Mouse (Mus musculus) CH12.LX (cell line): ENCODE data around the gene Ezr. TPM values are rescaled to one million over a fixed set of nuclear protein-coding genes. Genes with fewer than 3 reads are reported as not detected.
A peak's percentile ranks its signal among the peaks of the same experiment; 100 is the strongest.

ENCODE experiments used
- DNase-seq: peaks from one replicate; pipeline ENCODE4 v3.0.0-alpha.2; 2013; ENCODE audit errors: extremely low read depth
- H3K27ac ChIP-seq: 2 replicates; pipeline ENCODE4 v1.5.1; 2012; ENCODE audit warnings: low read depth, mild to moderate bottlenecking, control low read depth, moderate library complexity; ENCODE audit not compliant: insufficient read depth
- H3K27me3 ChIP-seq: replicated peaks from 2 replicates; pipeline ENCODE3; 2012; ENCODE audit warnings: inconsistent platforms
- H3K36me3 ChIP-seq, 2 experiments: replicated peaks in 1 of 2; 2 replicates each; pipeline versions ENCODE3 to v1.6.1; 2012; ENCODE audit warnings: inconsistent platforms in 1 of 2, low read length in 1 of 2, mild to moderate bottlenecking in 1 of 2, mixed read lengths in 1 of 2, moderate library complexity in 1 of 2; ENCODE audit not compliant: control insufficient read depth in 1 of 2, insufficient read depth in 1 of 2
- H3K4me1 ChIP-seq, 2 experiments: 2 replicates each; pipeline ENCODE4 v1.6.1; 2012; ENCODE audit warnings: inconsistent platforms in 1 of 2, moderate library complexity in 1 of 2; ENCODE audit not compliant: insufficient read depth in 2 of 2, control insufficient read depth in 1 of 2
- H3K4me2 ChIP-seq: 2 replicates; pipeline ENCODE4 v1.6.1; 2012; ENCODE audit warnings: low read depth, mild to moderate bottlenecking, control low read depth; ENCODE audit not compliant: poor library complexity, insufficient read depth, severe bottlenecking
- H3K4me3 ChIP-seq, 3 experiments: fragments of 150-350 bp in 1 of 3; sonication (generic) in 1 of 3; replicated peaks in 1 of 3; 2 replicates each; pipeline versions ENCODE3 to v1.5.1; 2011 to 2012; ENCODE audit warnings: low read depth in 2 of 3, low read length in 2 of 3, mild to moderate bottlenecking in 2 of 3, moderate library complexity in 2 of 3, control low read depth in 1 of 3, improper control_type of control experiment in 1 of 3, inconsistent platforms in 1 of 3, mixed read lengths in 1 of 3; ENCODE audit not compliant: poor library complexity in 1 of 3
- H3K79me2 ChIP-seq: replicated peaks from 2 replicates; pipeline ENCODE4 v1.6.1; 2012; ENCODE audit warnings: mild to moderate bottlenecking, moderate library complexity; ENCODE audit not compliant: control insufficient read depth, poor library complexity, insufficient read depth, severe bottlenecking; ENCODE audit errors: extremely low read depth
- H3K9ac ChIP-seq: 2 replicates; pipeline ENCODE4 v1.6.1; 2012; ENCODE audit warnings: low read depth, mild to moderate bottlenecking, control low read depth, moderate library complexity; ENCODE audit not compliant: insufficient read depth
- H3K9me3 ChIP-seq: replicated peaks from 2 replicates; pipeline ENCODE3; 2012; ENCODE audit warnings: low read length, inconsistent platforms, mixed read lengths
- BHLHE40 ChIP-seq: IDR thresholded peaks from 2 replicates; pipeline ENCODE4 v1.6.1; 2011; ENCODE audit warnings: mild to moderate bottlenecking, low read depth, low read length, improper control_type of control experiment
- CHD1 ChIP-seq: IDR thresholded peaks from 2 replicates; pipeline ENCODE4 v1.6.1; 2012; ENCODE audit warnings: low read depth, low read length, improper control_type of control experiment, inconsistent platforms
- CTCF ChIP-seq, 2 experiments: IDR thresholded peaks in 1 of 2; conservative IDR thresholded peaks in 1 of 2; 2 replicates each; pipeline ENCODE4 v1.5.1; 2011 to 2012; ENCODE audit warnings: low read depth in 2 of 2, low read length in 2 of 2, improper control_type of control experiment in 1 of 2, inconsistent platforms in 1 of 2, mild to moderate bottlenecking in 1 of 2, moderate library complexity in 1 of 2
- ETS1 ChIP-seq: conservative IDR thresholded peaks from 2 replicates; pipeline ENCODE4 v1.6.1; 2012; ENCODE audit warnings: low read depth, mild to moderate bottlenecking, inconsistent platforms, low read length, improper control_type of control experiment, moderate library complexity
- IRF4 ChIP-seq: IDR thresholded peaks from 2 replicates; pipeline ENCODE4 v1.6.1; 2014; ENCODE audit warnings: low read depth, mild to moderate bottlenecking, inconsistent platforms, low read length, improper control_type of control experiment
- JUN ChIP-seq: IDR thresholded peaks from 2 replicates; pipeline ENCODE4 v1.6.1; 2011; ENCODE audit warnings: low read depth, mild to moderate bottlenecking, low read length, improper control_type of control experiment, moderate library complexity; ENCODE audit not compliant: insufficient read depth
- JUND ChIP-seq: conservative IDR thresholded peaks from 2 replicates; pipeline ENCODE4 v1.6.1; 2011; ENCODE audit warnings: low read depth, low read length, improper control_type of control experiment
- KAT2A ChIP-seq: IDR thresholded peaks from 2 replicates; pipeline ENCODE4 v1.6.1; 2012; ENCODE audit warnings: low read length, improper control_type of control experiment, inconsistent platforms; ENCODE audit not compliant: insufficient replicate concordance
- MAFK ChIP-seq: IDR thresholded peaks from 2 replicates; pipeline ENCODE4 v1.6.1; 2011; ENCODE audit warnings: low read length, improper control_type of control experiment; ENCODE audit not compliant: insufficient replicate concordance
- MAZ ChIP-seq: IDR thresholded peaks from 2 replicates; pipeline ENCODE4 v1.6.1; 2012; ENCODE audit warnings: low read depth, mild to moderate bottlenecking, inconsistent platforms, low read length, improper control_type of control experiment, moderate library complexity
- MYC ChIP-seq: IDR thresholded peaks from 2 replicates; pipeline ENCODE4 v1.6.1; 2011; ENCODE audit warnings: low read depth, mild to moderate bottlenecking, improper control_type of control experiment, low read length
- NRF1 ChIP-seq: IDR thresholded peaks from 2 replicates; pipeline ENCODE4 v1.6.1; 2014; ENCODE audit warnings: low read depth, mild to moderate bottlenecking, inconsistent platforms, low read length, improper control_type of control experiment, moderate library complexity
- PAX5 ChIP-seq: IDR thresholded peaks from 2 replicates; pipeline ENCODE4 v1.6.1; 2012; ENCODE audit warnings: low read length, inconsistent platforms, mixed read lengths
- RAD21 ChIP-seq: IDR thresholded peaks from 2 replicates; pipeline ENCODE4 v1.6.1; 2011; ENCODE audit warnings: low read depth, mild to moderate bottlenecking, low read length, improper control_type of control experiment, moderate library complexity
- RCOR1 ChIP-seq: conservative IDR thresholded peaks from 2 replicates; pipeline ENCODE4 v1.6.1; 2012; ENCODE audit warnings: low read depth, mild to moderate bottlenecking, inconsistent platforms, low read length, improper control_type of control experiment
- SIN3A ChIP-seq: IDR thresholded peaks from 2 replicates; pipeline ENCODE4 v1.6.1; 2012; ENCODE audit warnings: low read length, improper control_type of control experiment, inconsistent platforms
- TBP ChIP-seq: conservative IDR thresholded peaks from 2 replicates; pipeline ENCODE4 v1.6.1; 2011; ENCODE audit warnings: low read depth, low read length, improper control_type of control experiment
- TCF12 ChIP-seq: IDR thresholded peaks from 2 replicates; pipeline ENCODE4 v1.6.1; 2014; ENCODE audit warnings: low read depth, mild to moderate bottlenecking, inconsistent platforms, low read length, improper control_type of control experiment
- UBTF ChIP-seq: IDR thresholded peaks from 2 replicates; pipeline ENCODE4 v1.6.1; 2012; ENCODE audit warnings: low read depth, mild to moderate bottlenecking, inconsistent platforms, low read length, improper control_type of control experiment, moderate library complexity
- USF1 ChIP-seq: IDR thresholded peaks from 2 replicates; pipeline ENCODE4 v1.6.1; 2014; ENCODE audit warnings: low read depth, mild to moderate bottlenecking, inconsistent platforms, low read length, improper control_type of control experiment
- USF2 ChIP-seq: conservative IDR thresholded peaks from 2 replicates; pipeline ENCODE4 v1.6.1; 2011; ENCODE audit warnings: low read depth, low read length, improper control_type of control experiment
- ZMIZ1 ChIP-seq: IDR thresholded peaks from 2 replicates; pipeline ENCODE4 v1.6.1; 2012; ENCODE audit warnings: low read depth, mild to moderate bottlenecking, inconsistent platforms, low read length, improper control_type of control experiment
- ZNF384 ChIP-seq: IDR thresholded peaks from 2 replicates; pipeline ENCODE4 v1.6.1; 2012; ENCODE audit warnings: low read depth, low read length, improper control_type of control experiment, inconsistent platforms
- dilution Hi-C: fragments of 300-500 bp; cut with MboI; formaldehyde crosslinking; loops from 2 replicates; pipeline ENCODE4 v1.14.3; 2020; ENCODE audit warnings: low sequenced_read_pairs; ENCODE audit not compliant: extremely low pct_unique_long_range_greater_than_20kb, extremely low pct_ligation_motif_present
- in situ Hi-C: fragments of 300-500 bp; cut with MboI; formaldehyde crosslinking; loops from 3 replicates; pipeline ENCODE4 v1.14.3; 2019; ENCODE audit warnings: low sequenced_read_pairs, low pct_ligation_motif_present, low pct_unique_long_range_greater_than_20kb, mixed read lengths
- polyA plus RNA-seq: library from polyadenylated mRNA; unstranded; fragments of >175 nt; gene quantifications from 2 replicates; pipeline ENCODE4 v1.2.1, GENCODE M21; 2012; ENCODE audit warnings: low read depth; ENCODE audit not compliant: insufficient read length
- total RNA-seq, 2 experiments: library from RNA; depleted of rRNA; stranded (reverse); fragments of 300-350 nt in 1 of 2; fragments of >200 nt in 1 of 2; gene quantifications; 2 replicates each; pipeline ENCODE4 v1.2.3; 2012 to 2014

Ezr gene
- total and polyA plus RNA-seq, 3 experiments = 107 to 207 (median 123) TPM

DNA sequence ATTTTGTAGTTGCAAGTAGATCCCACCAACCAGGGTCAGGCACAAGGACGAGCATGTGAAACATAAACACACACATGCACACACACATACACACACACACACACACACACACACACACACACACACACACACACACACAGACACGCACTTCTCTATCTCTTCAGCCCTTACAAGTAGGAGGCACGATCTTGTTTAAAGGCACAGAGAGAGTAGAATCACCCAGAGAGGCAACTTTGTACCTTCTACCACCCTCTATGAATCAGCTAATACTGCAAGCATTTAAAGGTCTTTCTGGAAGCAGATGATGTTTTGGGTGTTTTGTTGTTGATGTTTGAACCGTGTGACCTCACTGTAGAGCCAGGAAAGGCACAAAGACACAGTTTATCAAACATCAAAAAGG is 6.9 kb downstream of the Ezr start:
- no peak overlapping the region for H3K4me3 ChIP-seq
- peaks cover 19 to 70% of the 10 kb centered on the region in 2 experiments for H3K4me1 ChIP-seq
- no peak overlapping the region for H3K27ac ChIP-seq
- H3K4me2 ChIP-seq = no peak overlapping the region
- H3K36me3 ChIP-seq = peaks cover 14 to 47% of the 10 kb centered on the region in 2 experiments
- in situ Hi-C loops (no loop called here), dilution Hi-C loops (no loop called here)
- no peak overlapping the region for H3K9ac ChIP-seq
- peaks cover 91% of the 10 kb centered on the region for H3K79me2 ChIP-seq
- no peak for DNase-seq
- no peaks in the 10 kb centered on the region for H3K27me3 ChIP-seq
- no peak for TF ChIP-seq JUND
- no peak for TF ChIP-seq BHLHE40
- TF ChIP-seq RCOR1 = no peak
- no peaks in the 10 kb centered on the region for H3K9me3 ChIP-seq

DNA sequence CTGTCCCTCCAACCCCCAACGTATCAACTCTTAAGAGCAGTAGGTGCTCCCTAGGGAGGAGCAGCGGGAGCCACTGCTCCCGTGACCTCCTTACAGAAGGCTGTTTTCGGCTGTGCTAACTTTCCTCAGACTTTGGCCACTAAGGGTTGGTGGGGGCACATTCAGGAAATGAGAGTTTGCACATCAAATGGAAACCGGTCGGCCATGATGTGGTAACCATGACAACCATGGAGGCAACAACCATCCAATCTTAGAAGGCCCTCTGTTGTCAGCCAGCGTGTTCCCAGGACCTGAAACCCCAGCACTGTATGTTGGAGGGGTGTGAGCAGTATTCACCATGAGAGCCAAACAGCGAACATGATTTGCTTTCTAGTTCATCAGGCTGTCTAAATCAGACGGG is 7.4 kb downstream of the Ezr start:
- Histone ChIP-seq H3K4me2 (no peak overlapping the region), H3K9me3 (no peaks in the 10 kb centered on the region), H3K4me3 (no peak overlapping the region), H3K36me3 (peaks cover 14 to 48% of the 10 kb centered on the region in 2 experiments), H3K4me1 (peaks cover 19 to 69% of the 10 kb centered on the region in 2 experiments), H3K27ac (no peak overlapping the region), H3K27me3 (no peaks in the 10 kb centered on the region), H3K9ac (no peak overlapping the region), H3K79me2 (peaks cover 89% of the 10 kb centered on the region)
- in situ Hi-C loops (no loop called here), dilution Hi-C loops (no loop called here)
- peak; percentile 64 for DNase-seq
- TF ChIP-seq UBTF = no peak
- TF ChIP-seq IRF4 = no peak
- no peak for TF ChIP-seq KAT2A
- no peak for TF ChIP-seq ZMIZ1
- no peak for TF ChIP-seq NRF1
- TF ChIP-seq CHD1 = no peak

DNA sequence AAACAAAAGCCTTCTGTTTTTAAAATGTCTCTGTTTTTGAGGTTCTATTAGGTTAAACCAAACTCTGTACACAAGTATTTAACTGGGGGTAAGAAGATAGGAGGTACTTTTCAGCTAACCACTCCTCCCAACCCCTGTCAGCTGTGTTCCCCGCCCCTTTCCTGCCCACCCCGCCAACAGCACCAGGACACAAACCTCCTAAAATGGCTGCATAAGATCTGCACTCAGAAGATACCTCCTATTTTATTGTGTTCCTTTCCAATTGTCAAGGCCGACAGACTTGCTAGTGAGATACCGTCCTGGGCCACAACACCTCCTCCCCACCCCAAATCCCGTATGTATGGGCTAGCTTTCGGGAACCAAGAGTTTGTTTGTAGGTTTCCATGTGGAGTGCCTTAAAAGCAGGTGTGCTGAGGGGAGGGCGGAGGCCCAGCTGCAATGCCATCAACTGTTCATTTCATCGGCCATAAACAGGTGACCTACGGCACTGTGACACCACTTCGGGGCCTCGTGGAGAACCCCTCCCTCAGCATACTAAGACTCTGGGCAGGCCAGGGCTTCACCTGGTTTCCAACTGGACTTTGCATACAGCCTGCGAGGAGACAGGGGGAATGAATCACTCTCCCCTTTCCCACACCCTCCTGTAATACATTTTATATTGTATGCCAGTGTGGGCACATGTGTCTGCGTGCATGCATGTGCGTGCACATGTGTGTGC is 9.2 kb downstream of the Ezr start:
- Histone ChIP-seq H3K4me3 (no peak overlapping the region), H3K4me1 (peaks cover 14 to 66% of the 10 kb centered on the region in 2 experiments), H3K4me2 (no peak overlapping the region), H3K9me3 (no peaks in the 10 kb centered on the region), H3K27me3 (no peaks in the 10 kb centered on the region)
- in situ Hi-C loops = no loop called here
- dilution Hi-C loops = no loop called here
- no peak for TF ChIP-seq IRF4
- no peak for TF ChIP-seq USF1
- no peak for TF ChIP-seq USF2
- no peak for TF ChIP-seq ZNF384
- TF ChIP-seq CTCF (conservative IDR thresholded peaks at IDR 0.05 in 1 of 2, IDR thresholded peaks at IDR 0.05 in 1 of 2; ENCODE audit: low read depth in 2 of 2, low read length in 2 of 2) = no peak
- no peak for TF ChIP-seq JUND
- TF ChIP-seq JUN = no peak
- no peak for TF ChIP-seq ETS1
- no peak for TF ChIP-seq RAD21
- no peak for TF ChIP-seq SIN3A
- TF ChIP-seq MAFK = no peak
- TF ChIP-seq TCF12 = no peak
- no peak for TF ChIP-seq KAT2A
- no peak for TF ChIP-seq NRF1
- no peak for TF ChIP-seq MYC
- TF ChIP-seq TBP = no peak
- TF ChIP-seq ZMIZ1 = no peak
- TF ChIP-seq MAZ = no peak
- TF ChIP-seq BHLHE40 = no peak
- no peak for TF ChIP-seq PAX5
- TF ChIP-seq, all 38 proteins: peak for 0
- DNase-seq = no peak
- H3K79me2 ChIP-seq = peaks cover 92% of the 10 kb centered on the region
- H3K36me3 ChIP-seq = peaks cover 22 to 66% of the 10 kb centered on the region in 2 experiments
- no peak overlapping the region for H3K27ac ChIP-seq
- H3K9ac ChIP-seq = no peak overlapping the region
